Mouse (Mus musculus) intestine, postnatal 0 days (tissue): ENCODE measurements around the gene Kcnb1. TPM values are rescaled to one million over a fixed set of nuclear protein-coding genes. Genes with fewer than 3 reads are reported as not detected.

Source experiments
- ATAC-seq: fragments of 200-750 bp; cut with Nextera tagmentation; 2 replicates; pipeline ENCODE4 v1.8.0; 2017; ENCODE audit warnings: mild to moderate bottlenecking, moderate TSS enrichment, moderate library complexity
- H3K27ac ChIP-seq: fragments of 300-500 bp; sonication (generic); 2 replicates; pipeline ENCODE4 v1.5.1; 2014; ENCODE audit warnings: mild to moderate bottlenecking, low read depth, low read length, moderate library complexity
- H3K27me3 ChIP-seq: fragments of 300-500 bp; sonication (generic); replicated peaks from 2 replicates; pipeline ENCODE4 v1.6.1; 2014; ENCODE audit warnings: low read length, mixed read lengths; ENCODE audit not compliant: control insufficient read depth, insufficient read depth
- H3K36me3 ChIP-seq: fragments of 300-500 bp; sonication (generic); 2 replicates; pipeline ENCODE4 v1.6.1; 2014; ENCODE audit warnings: mild to moderate bottlenecking, moderate library complexity; ENCODE audit not compliant: control insufficient read depth, insufficient read depth
- H3K4me1 ChIP-seq: fragments of 300-500 bp; sonication (generic); replicated peaks from 2 replicates; pipeline ENCODE4 v1.6.1; 2014; ENCODE audit warnings: antibody characterized with exemption, low read length, mixed read lengths; ENCODE audit not compliant: control insufficient read depth, insufficient read depth
- H3K4me2 ChIP-seq: fragments of 300-500 bp; sonication (generic); replicated peaks from 2 replicates; pipeline ENCODE4 v1.6.1; 2014; ENCODE audit warnings: low read depth, mild to moderate bottlenecking, moderate library complexity
- H3K4me3 ChIP-seq: fragments of 300-500 bp; sonication (generic); 2 replicates; pipeline ENCODE4 v1.5.1; 2014; ENCODE audit warnings: low read depth, low read length
- H3K9ac ChIP-seq: fragments of 300-500 bp; sonication (generic); 2 replicates; pipeline ENCODE4 v1.6.1; 2014; ENCODE audit warnings: mild to moderate bottlenecking, low read depth, low read length
- H3K9me3 ChIP-seq: fragments of 300-500 bp; sonication (generic); 2 replicates; pipeline ENCODE4 v1.6.1; 2016; ENCODE audit warnings: mixed run types; ENCODE audit not compliant: control insufficient read depth
- CTCF ChIP-seq: sonication (generic); IDR thresholded peaks from 2 replicates; pipeline ENCODE4 v1.5.1; 2016; ENCODE audit warnings: low read depth, mild to moderate bottlenecking, control low read depth, antibody characterized with exemption, moderate library complexity
- WGBS: fragments of 180-500 bp; shearing (Covaris S2); extraction: QIAGEN DNeasy Blood & Tissue Kit; methylation state at CpG from one replicate; pipeline ENCODE4 v1.1.7; 2014; 5-methylcytosine and 5-hydroxymethylcytosine counted together
- polyA plus RNA-seq: library from polyadenylated mRNA; unstranded; fragments of >200 nt; fragmentation: Nextera tagmentation; extraction: Ambion mirVana; gene quantifications from 2 replicates; pipeline ENCODE4 v1.2.1, GENCODE M21; 2015

Kcnb1 gene
- polyA plus RNA-seq, 1 experiment from 2014 or later, result 1.1 TPM

DNA sequence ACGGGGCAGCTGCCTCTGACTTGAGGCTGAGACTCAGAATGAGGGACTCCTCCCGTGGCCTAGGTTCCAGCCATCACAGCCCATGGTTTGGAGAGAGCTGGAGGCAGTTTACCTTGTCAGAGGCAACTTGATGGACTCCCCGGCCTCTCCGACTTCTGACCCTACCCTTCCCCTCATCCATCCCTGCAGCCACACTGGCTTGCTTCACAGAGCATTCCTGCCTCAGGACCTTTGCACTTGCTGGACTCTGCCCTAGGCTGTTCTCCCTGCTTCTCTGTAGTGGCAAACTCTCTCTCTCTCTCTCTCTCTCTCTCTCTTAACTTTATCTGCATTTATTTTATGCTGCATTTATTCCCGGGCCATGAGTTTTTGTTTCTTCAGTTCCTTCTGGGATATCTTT, 103.1 kb downstream of the Kcnb1 start:
- no peaks in the 10 kb centered on the region for H3K36me3 ChIP-seq
- TF ChIP-seq CTCF, result no peak
- H3K4me3 ChIP-seq, result no peak overlapping the region
- H3K27me3 ChIP-seq, result no peaks in the 10 kb centered on the region
- H3K4me2 ChIP-seq, result no peak overlapping the region
- no peaks in the 10 kb centered on the region for H3K9me3 ChIP-seq
- H3K4me1 ChIP-seq, result no peaks in the 10 kb centered on the region
- 67% methylated on average over 5 of the region's 5 CpGs for WGBS
- H3K9ac ChIP-seq, result no peak overlapping the region
- no peak overlapping the region for H3K27ac ChIP-seq
- ATAC-seq, result no peak

DNA sequence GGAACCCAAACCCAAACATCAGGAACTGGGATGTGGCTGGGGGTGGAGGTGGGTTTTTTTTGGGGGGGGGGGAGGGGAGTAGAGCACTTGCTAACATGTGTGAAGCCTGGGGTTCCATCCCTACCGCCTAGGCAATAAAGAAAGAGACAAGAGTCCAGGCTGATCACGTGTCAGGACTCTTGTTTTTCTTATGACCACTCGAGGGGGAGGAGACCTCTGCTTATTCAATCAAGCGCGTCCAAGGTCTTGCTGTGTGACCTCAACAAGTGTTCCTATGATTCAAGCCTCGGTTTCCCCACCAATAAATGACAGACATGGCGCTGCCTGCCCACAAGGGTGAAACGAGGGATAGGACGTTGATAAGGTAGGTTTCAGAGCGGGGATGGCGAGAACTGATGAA, 103.9 kb downstream of the Kcnb1 start:
- Histone ChIP-seq H3K9me3 (no peaks in the 10 kb centered on the region), H3K9ac (no peak overlapping the region), H3K27ac (no peak overlapping the region), H3K27me3 (no peaks in the 10 kb centered on the region), H3K4me3 (no peak overlapping the region), H3K36me3 (no peaks in the 10 kb centered on the region), H3K4me1 (no peaks in the 10 kb centered on the region), H3K4me2 (no peak overlapping the region)
- no peak for ATAC-seq
- TF ChIP-seq CTCF, result no peak
- WGBS, result 45% methylated on average over 11 of the region's 11 CpGs

- TF ChIP-seq CTCF, result no peak
- H3K36me3 ChIP-seq, result no peaks in the 10 kb centered on the region
- H3K27ac ChIP-seq, result no peak overlapping the region
- H3K9me3 ChIP-seq, result no peaks in the 10 kb centered on the region
- no peak for ATAC-seq
- no peak overlapping the region for H3K9ac ChIP-seq
- WGBS, result 16% methylated on average over 4 of the region's 4 CpGs
- no peaks in the 10 kb centered on the region for H3K4me1 ChIP-seq
- no peaks in the 10 kb centered on the region for H3K27me3 ChIP-seq
- H3K4me3 ChIP-seq, result no peak overlapping the region
- no peak overlapping the region for H3K4me2 ChIP-seq
Measured at GRCm38 (mm10) chr2:167081639-167082038, 108.3 kb downstream of the Kcnb1 start.

- H3K27me3 ChIP-seq, result no peaks in the 10 kb centered on the region
- no peak for ATAC-seq
- no peak overlapping the region for H3K4me2 ChIP-seq
- no peaks in the 10 kb centered on the region for H3K36me3 ChIP-seq
- 55% methylated on average over 6 of the region's 6 CpGs for WGBS
- H3K27ac ChIP-seq, result no peak overlapping the region
- H3K9me3 ChIP-seq, result no peaks in the 10 kb centered on the region
- no peak overlapping the region for H3K9ac ChIP-seq
- no peak for TF ChIP-seq CTCF
- H3K4me1 ChIP-seq, result no peaks in the 10 kb centered on the region
- no peak overlapping the region for H3K4me3 ChIP-seq
Measured at GRCm38 (mm10) chr2:167081135-167081534, 108.8 kb downstream of the Kcnb1 start.

GRCm38 (mm10) chr2:167080387-167080786, 109.6 kb downstream of the Kcnb1 start:
- WGBS, result 61% methylated on average over 3 of the region's 3 CpGs
- no peak overlapping the region for H3K9ac ChIP-seq
- no peak for ATAC-seq
- no peaks in the 10 kb centered on the region for H3K36me3 ChIP-seq
- no peaks in the 10 kb centered on the region for H3K9me3 ChIP-seq
- no peak overlapping the region for H3K4me3 ChIP-seq
- no peaks in the 10 kb centered on the region for H3K4me1 ChIP-seq
- H3K27me3 ChIP-seq, result no peaks in the 10 kb centered on the region
- no peak for TF ChIP-seq CTCF
- no peak overlapping the region for H3K27ac ChIP-seq
- H3K4me2 ChIP-seq, result no peak overlapping the region

DNA sequence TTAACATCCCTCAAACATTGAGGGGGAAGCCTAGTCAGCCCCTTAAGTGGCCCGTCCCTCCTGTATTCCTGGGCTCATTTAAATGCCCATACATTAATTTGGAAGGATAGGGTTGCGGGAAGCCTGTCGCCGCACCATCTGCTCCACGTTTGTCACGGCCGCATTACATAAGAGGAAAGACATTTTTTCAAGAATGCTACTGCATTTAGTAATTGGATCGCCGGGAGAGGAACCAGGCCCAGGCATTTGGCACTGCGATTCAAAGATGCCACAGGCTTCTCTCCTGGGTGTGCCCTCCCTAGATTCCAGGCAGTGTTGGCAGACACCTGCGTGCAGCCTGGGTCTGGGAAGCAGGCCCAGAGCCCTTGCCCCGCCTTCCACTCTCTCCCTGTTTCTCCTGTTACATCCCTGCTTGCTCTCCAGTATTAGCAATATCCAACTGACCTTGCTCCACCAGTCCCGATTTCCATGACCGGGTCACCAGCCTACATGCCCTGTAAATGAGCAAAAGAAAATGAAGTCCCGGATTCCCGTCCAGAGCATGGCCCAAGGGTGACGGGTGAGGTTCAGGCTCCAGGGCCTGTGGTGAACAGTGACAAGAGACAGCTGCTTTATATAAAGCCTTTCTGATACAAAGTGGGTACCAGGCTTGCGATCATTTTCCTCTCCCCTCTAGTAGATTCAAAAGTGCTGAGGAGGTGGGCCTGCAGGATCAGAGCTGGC, 110.3 kb downstream of the Kcnb1 start:
- H3K36me3 ChIP-seq, result no peaks in the 10 kb centered on the region
- H3K4me1 ChIP-seq, result no peaks in the 10 kb centered on the region
- H3K9ac ChIP-seq, result no peak overlapping the region
- ATAC-seq, result no peak
- no peaks in the 10 kb centered on the region for H3K27me3 ChIP-seq
- no peak overlapping the region for H3K4me3 ChIP-seq
- H3K9me3 ChIP-seq, result no peaks in the 10 kb centered on the region
- 67% methylated on average over 18 of the region's 18 CpGs for WGBS
- TF ChIP-seq CTCF, result no peak
- no peak overlapping the region for H3K4me2 ChIP-seq
- H3K27ac ChIP-seq, result no peak overlapping the region
